Mouse (Mus musculus) embryonic facial prominence, embryonic 14.5 days (tissue): ENCODE data around the gene Paqr5. TPM values are rescaled to one million over a fixed set of nuclear protein-coding genes. Genes with fewer than 3 reads are reported as not detected.

Experiments
- ATAC-seq: fragments of 200-750 bp; cut with Nextera tagmentation; 2 replicates; pipeline ENCODE4 v1.8.0; 2017; ENCODE audit warnings: low read depth, moderate number of reproducible peaks, moderate TSS enrichment
- DNase-seq: peaks from one replicate; pipeline ENCODE4 v3.0.0-alpha.2; 2015; ENCODE audit warnings: low spot score
- H3K27ac ChIP-seq: fragments of 300-500 bp; sonication (generic); replicated peaks from 2 replicates; pipeline ENCODE4 v1.5.1; 2014; ENCODE audit warnings: low read depth, mild to moderate bottlenecking, low read length, moderate library complexity
- H3K27me3 ChIP-seq: fragments of 300-500 bp; sonication (generic); replicated peaks from 2 replicates; pipeline ENCODE4 v1.6.1; 2014; ENCODE audit warnings: low read length; ENCODE audit not compliant: control insufficient read depth, insufficient read depth
- H3K36me3 ChIP-seq: fragments of 300-500 bp; sonication (generic); 2 replicates; pipeline ENCODE4 v1.6.1; 2014; ENCODE audit warnings: low read length, mixed read lengths; ENCODE audit not compliant: control insufficient read depth, insufficient read depth
- H3K4me1 ChIP-seq: fragments of 300-500 bp; sonication (generic); 2 replicates; pipeline ENCODE4 v1.6.1; 2014; ENCODE audit warnings: antibody characterized with exemption, low read length; ENCODE audit not compliant: control insufficient read depth, insufficient read depth
- H3K4me2 ChIP-seq: fragments of 300-500 bp; sonication (generic); 2 replicates; pipeline ENCODE4 v1.6.1; 2014; ENCODE audit warnings: low read depth, mild to moderate bottlenecking, low read length, moderate library complexity, mixed read lengths
- H3K4me3 ChIP-seq: fragments of 300-500 bp; sonication (generic); 2 replicates; pipeline ENCODE4 v1.5.1; 2014; ENCODE audit warnings: low read depth, mild to moderate bottlenecking, low read length
- H3K9ac ChIP-seq: fragments of 300-500 bp; sonication (generic); 2 replicates; pipeline ENCODE4 v1.6.1; 2014; ENCODE audit warnings: low read depth, mild to moderate bottlenecking, low read length, moderate library complexity, mixed read lengths
- H3K9me3 ChIP-seq: fragments of 300-500 bp; sonication (generic); 2 replicates; pipeline ENCODE4 v1.6.1; 2016; ENCODE audit warnings: low read length; ENCODE audit not compliant: control insufficient read depth
- WGBS: fragments of 180-500 bp; shearing (Covaris S2); extraction: QIAGEN DNeasy Blood & Tissue Kit; methylation state at CpG from one replicate; pipeline ENCODE4 v1.1.7; 2014; 5-methylcytosine and 5-hydroxymethylcytosine counted together
- polyA plus RNA-seq: library from polyadenylated mRNA; unstranded; fragments of >200 nt; fragmentation: Nextera tagmentation; extraction: Ambion mirVana; gene quantifications from 2 replicates; pipeline ENCODE4 v1.2.1, GENCODE M21; 2014

Paqr5 gene
- polyA plus RNA-seq, 1 experiment from 2014 or later: 7.4 TPM

GRCm38 (mm10) chr9:61905576-61905975 lies 121.1 kb downstream of the Paqr5 start:
- no peak for ATAC-seq
- no peak overlapping the region for H3K9ac ChIP-seq
- WGBS: 46% methylated on average over 5 of the region's 5 CpGs
- H3K4me1 ChIP-seq: no peaks in the 10 kb centered on the region; the same call in 1 of the 2 replicates
- no peaks in the 10 kb centered on the region for H3K36me3 ChIP-seq
- H3K27me3 ChIP-seq: peaks cover 4% of the 10 kb centered on the region; the same call in 1 of the 2 replicates
- H3K9me3 ChIP-seq: no peaks in the 10 kb centered on the region
- no peak overlapping the region for H3K4me2 ChIP-seq
- H3K27ac ChIP-seq: 0 out of 2 replicates have a peak overlapping the region, but pooled peaks have one; percentile 28
- H3K4me3 ChIP-seq: no peak overlapping the region
- DNase-seq: peak; percentile 41

- ATAC-seq (peak; percentile 41; the same call in 1 of the 2 replicates), DNase-seq (peak; percentile 74)
- Histone ChIP-seq H3K9me3 (no peaks in the 10 kb centered on the region), H3K9ac (no peak overlapping the region), H3K36me3 (no peaks in the 10 kb centered on the region), H3K4me1 (peaks cover 4% of the 10 kb centered on the region; the same call in 1 of the 2 replicates), H3K4me2 (no peak overlapping the region), H3K27me3 (peaks cover 4% of the 10 kb centered on the region; the same call in 1 of the 2 replicates), H3K27ac (peak overlapping the region; percentile 24; the same call in 1 of the 2 replicates), H3K4me3 (no peak overlapping the region)
- 27% methylated on average over 7 of the region's 7 CpGs for WGBS
Observed at GRCm38 (mm10) chr9:61904201-61904600, 122.5 kb downstream of the Paqr5 start.

Other genes starting within 250 kb of the Paqr5 start
- gene Rplp1, start 112.3 kb downstream of the Paqr5 start, polyA plus RNA-seq: 1,887 and 1,994 TPM in 2 replicates
- 93.0 and 98.3 TPM in 2 replicates for gene Kif23, start 80.1 kb downstream of the Paqr5 start, polyA plus RNA-seq
- gene Glce, start 95.8 kb upstream of the Paqr5 start, polyA plus RNA-seq: 30.1 and 38.8 TPM in 2 replicates